In genomic region chr9:37147359-37147685, GRCm38 (mm10) we compare ENCODE assay signal across 8 mouse cellular contexts. TPM values are rescaled to one million over a fixed set of nuclear protein-coding genes. Genes with fewer than 3 reads are reported as not detected.
DNase-seq lines count a peak whose midpoint lies in the region; ATAC-seq and TF ChIP-seq lines count a peak whose summit lies in the region.

Pknox2 (minus strand) TSS chr9:37147407.

- H3K4me1 ChIP-seq in embryonic facial prominence, embryonic 11.5 days (ENCODE audit: control insufficient read depth, insufficient read depth, low read length): no peaks in the 10 kb centered on the region; the same call in 1 of the 2 replicates
- peaks cover 1% of the 10 kb centered on the region; the same call in 1 of the 2 replicates for H3K4me1 ChIP-seq in heart, adult 2 months (ENCODE audit: control insufficient read depth, insufficient read depth, low read length)
- peaks cover 39% of the 10 kb centered on the region for H3K4me1 ChIP-seq in limb, embryonic 12.5 days (replicated peaks)
- H3K4me1 ChIP-seq in midbrain, embryonic 13.5 days (replicated peaks): peaks cover 38% of the 10 kb centered on the region
- peaks cover 11% of the 10 kb centered on the region for H3K4me1 ChIP-seq in testis, adult 2 months (ENCODE audit: control insufficient read depth, insufficient read depth, low read length)

- no peak for TF ChIP-seq POLR2A in heart, adult 2 months (IDR thresholded peaks at IDR 0.05; ENCODE audit: insufficient read depth, low read depth, low read length)
- no peak for TF ChIP-seq POLR2A in testis, adult 2 months (IDR thresholded peaks at IDR 0.05; ENCODE audit: control insufficient read depth, low read depth, low read length)

- peak; percentile 88 for DNase-seq in layer of hippocampus, adult 11-12 months (ENCODE audit: low spot score)
- no peak for DNase-seq in layer of hippocampus, adult 9-10 months (ENCODE audit: low spot score)
- DNase-seq in embryonic facial prominence, embryonic 11.5 days (ENCODE audit: low spot score): peak; percentile 91
- peak; percentile 80 to 81 for DNase-seq in heart, adult 2 months
- DNase-seq in kidney, adult 18-20 months: peak; percentile 76

- H3K27me3 ChIP-seq in embryonic facial prominence, embryonic 11.5 days (ENCODE audit: control insufficient read depth, insufficient read depth, low read length): no peaks in the 10 kb centered on the region
- no peaks in the 10 kb centered on the region for H3K27me3 ChIP-seq in heart, adult 2 months (ENCODE audit: control insufficient read depth, insufficient read depth, low read length)
- peaks cover 65% of the 10 kb centered on the region for H3K27me3 ChIP-seq in limb, embryonic 12.5 days
- H3K27me3 ChIP-seq in midbrain, embryonic 13.5 days: no peaks in the 10 kb centered on the region
- peaks cover 3% of the 10 kb centered on the region; the same call in 1 of the 2 replicates for H3K27me3 ChIP-seq in testis, adult 2 months (ENCODE audit: control insufficient read depth, insufficient read depth, low read length)

- peak within 1 kb of the TSS; percentile 88 for H3K4me2 ChIP-seq in embryonic facial prominence, embryonic 11.5 days (ENCODE audit: low read depth, low read length)
- H3K4me2 ChIP-seq in limb, embryonic 12.5 days: peak within 1 kb of the TSS; percentile 90
- H3K4me2 ChIP-seq in midbrain, embryonic 13.5 days (replicated peaks): peak within 1 kb of the TSS; percentile 93

- H3K9ac ChIP-seq in embryonic facial prominence, embryonic 11.5 days (replicated peaks; ENCODE audit: low read length): peak within 1 kb of the TSS; percentile 99
- peak within 1 kb of the TSS; percentile 87 for H3K9ac ChIP-seq in heart, adult 2 months (ENCODE audit: low read depth, low read length)
- H3K9ac ChIP-seq in limb, embryonic 12.5 days (replicated peaks): peak within 1 kb of the TSS; percentile 91
- H3K9ac ChIP-seq in midbrain, embryonic 13.5 days (replicated peaks): peak within 1 kb of the TSS; percentile 99

- under 1% methylated on average over 9 of the region's 13 CpGs for WGBS in embryonic facial prominence, embryonic 11.5 days
- 2% methylated on average over 9 of the region's 13 CpGs for whole genome bisulfite sequencing in heart, adult 2 months
- WGBS in limb, embryonic 12.5 days: 2% methylated on average over 9 of the region's 13 CpGs
- 1% methylated on average over 10 of the region's 13 CpGs for WGBS in midbrain, embryonic 13.5 days

- intact Hi-C loops in heart, adult 2 months (cut with DNase I): loop anchor here (2.0 to 5.0 kb wide), 4 partner anchors 23 to 230 kb away; no protein-coding TSS in a partner anchor

- TF ChIP-seq EP300 in heart, adult 2 months (IDR thresholded peaks at IDR 0.05; ENCODE audit: insufficient read depth, low read depth, low read length): no peak

- ATAC-seq in embryonic facial prominence, embryonic 11.5 days (replicated peaks; ENCODE audit: insufficient number of reproducible peaks, low FRiP score, low TSS enrichment, low read depth): peak; percentile 77
- peak; percentile 79 for ATAC-seq in limb, embryonic 12.5 days (ENCODE audit: insufficient number of reproducible peaks, insufficient read depth, low FRiP score, low TSS enrichment, low read depth)
- peak; percentile 90 for ATAC-seq in midbrain, embryonic 13.5 days

- peak within 1 kb of the TSS; percentile 97 for H3K27ac ChIP-seq in embryonic facial prominence, embryonic 11.5 days (replicated peaks; ENCODE audit: low read depth, low read length)
- peak within 1 kb of the TSS; percentile 88 for H3K27ac ChIP-seq in heart, adult 2 months
- H3K27ac ChIP-seq in limb, embryonic 12.5 days: peak within 1 kb of the TSS; percentile 96
- H3K27ac ChIP-seq in midbrain, embryonic 13.5 days: peak within 1 kb of the TSS; percentile 100
- H3K27ac ChIP-seq in testis, adult 2 months (ENCODE audit: control insufficient read depth, insufficient read depth, low read depth, low read length): peak within 1 kb of the TSS; percentile 5; the same call in 1 of the 2 replicates

- peak within 1 kb of the TSS; percentile 90 for H3K4me3 ChIP-seq in embryonic facial prominence, embryonic 11.5 days (ENCODE audit: low read depth, low read length)
- peak within 1 kb of the TSS; percentile 57 for H3K4me3 ChIP-seq in heart, adult 2 months
- peak within 1 kb of the TSS; percentile 74 for H3K4me3 ChIP-seq in limb, embryonic 12.5 days (replicated peaks)
- H3K4me3 ChIP-seq in midbrain, embryonic 13.5 days (replicated peaks): peak within 1 kb of the TSS; percentile 90
- peak within 1 kb of the TSS; percentile 75 for H3K4me3 ChIP-seq in testis, adult 2 months (ENCODE audit: control insufficient read depth, low read depth, low read length)

- no peaks in the 10 kb centered on the region for H3K9me3 ChIP-seq in embryonic facial prominence, embryonic 11.5 days (replicated peaks; ENCODE audit: control insufficient read depth, low read length)
- no peaks in the 10 kb centered on the region for H3K9me3 ChIP-seq in limb, embryonic 12.5 days
- H3K9me3 ChIP-seq in midbrain, embryonic 13.5 days: no peaks in the 10 kb centered on the region

- no peaks in the 10 kb centered on the region for H3K36me3 ChIP-seq in embryonic facial prominence, embryonic 11.5 days (replicated peaks; ENCODE audit: control insufficient read depth, insufficient read depth, low read depth, low read length)
- no peaks in the 10 kb centered on the region for H3K36me3 ChIP-seq in heart, adult 2 months (ENCODE audit: control insufficient read depth, insufficient read depth, low read length)
- no peaks in the 10 kb centered on the region for H3K36me3 ChIP-seq in limb, embryonic 12.5 days
- no peaks in the 10 kb centered on the region for H3K36me3 ChIP-seq in midbrain, embryonic 13.5 days
- H3K36me3 ChIP-seq in testis, adult 2 months (ENCODE audit: control insufficient read depth, insufficient read depth, low read length): no peaks in the 10 kb centered on the region

- TF ChIP-seq CTCF in heart, adult 2 months (IDR thresholded peaks at IDR 0.05): peak; percentile 67
- peak; percentile 32; the same call in 1 of the 2 replicates for TF ChIP-seq CTCF in testis, adult 2 months (IDR thresholded peaks at IDR 0.05; ENCODE audit: control insufficient read depth, insufficient read depth, insufficient replicate concordance, low read depth, low read length)

- H3K79me2 ChIP-seq in heart, adult 2 months (replicated peaks; ENCODE audit: control insufficient read depth, insufficient read depth, low read length): no peaks in the 10 kb centered on the region

RNA-seq across cellular contexts. Expression of gene Pknox2, which starts in this region (rescaled TPM):
- 13.2 and 14.9 TPM in 2 replicates for polyA plus RNA-seq in embryonic facial prominence, embryonic 11.5 days (2014; fragmentation: Nextera tagmentation; extraction: Ambion mirVana)
- 1 to 10 TPM; 7.8 to 9.0 TPM for total RNA-seq in heart, adult 2 months (2021)
- 9.9 and 13.5 TPM in 2 replicates for polyA plus RNA-seq in heart, adult 2 months (2012; rRNA removed)
- 15.5 and 18.6 TPM in 2 replicates for polyA plus RNA-seq in limb, embryonic 12.5 days (2016; fragmentation: Nextera tagmentation; extraction: Ambion mirVana)
- polyA plus RNA-seq in midbrain, embryonic 13.5 days (2015; fragmentation: Nextera tagmentation; extraction: Ambion mirVana): 30.1 and 33.1 TPM in 2 replicates
- polyA plus RNA-seq in testis, adult 2 months (2012; rRNA removed): 83.7 and 84.9 TPM in 2 replicates

Comparison
In these comparisons a context has a peak if more than half of its experiments do, and no peak if none do; other contexts are left out.
1. H3K27ac ChIP-seq: peak in every context shown above with its lines; median percentile 100 in midbrain, embryonic 13.5 days; 97 in embryonic facial prominence, embryonic 11.5 days; 96 in limb, embryonic 12.5 days; 88 in heart, adult 2 months; 5 in testis, adult 2 months.